Mouse (Mus musculus) frontal cortex, adult 2 months (tissue): ENCODE results near the gene Znrd1as. TPM values are rescaled to one million over a fixed set of nuclear protein-coding genes. Genes with fewer than 3 reads are reported as not detected.
"Not testable (repeated sequence)": the region's sequence is repeated elsewhere in the genome, so short reads cannot be mapped to it uniquely, and the experiment has no call there.

Experiments
- DNase-seq, 2 experiments: peaks; one replicate each; pipeline ENCODE4 v3.0.0; 2022; ENCODE audit warnings: low spot score in 1 of 2; ENCODE audit errors: extremely low spot score in 1 of 2
- polyA plus RNA-seq: library from polyadenylated mRNA; depleted of rRNA; stranded (reverse); fragments of >200 nt; gene quantifications from 2 replicates; pipeline ENCODE4 v1.2.3, GENCODE M21; 2012

Znrd1as gene
- polyA plus RNA-seq, 1 experiment = 6.9 TPM

DNA sequence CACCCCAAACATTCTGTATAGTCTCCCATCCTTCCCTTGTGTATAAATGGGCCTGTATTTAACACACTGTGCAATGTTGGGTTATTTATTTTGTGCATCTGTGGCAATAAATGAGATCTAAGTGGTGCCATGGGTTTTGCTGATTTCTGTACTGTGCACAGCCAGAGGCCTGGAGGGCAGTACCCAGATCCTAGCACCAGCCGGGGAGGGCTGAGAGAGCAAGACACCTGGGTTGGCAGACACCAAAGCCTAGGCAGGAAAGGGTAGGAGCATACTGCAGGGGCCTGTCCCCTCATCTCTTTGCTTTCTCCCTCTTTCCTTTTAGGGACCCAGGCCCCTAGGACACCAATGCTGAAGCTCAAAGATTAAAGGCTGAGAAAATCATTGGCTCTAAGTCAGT lies 10.1 kb upstream of the Znrd1as start:
- no peak for DNase-seq

DNA sequence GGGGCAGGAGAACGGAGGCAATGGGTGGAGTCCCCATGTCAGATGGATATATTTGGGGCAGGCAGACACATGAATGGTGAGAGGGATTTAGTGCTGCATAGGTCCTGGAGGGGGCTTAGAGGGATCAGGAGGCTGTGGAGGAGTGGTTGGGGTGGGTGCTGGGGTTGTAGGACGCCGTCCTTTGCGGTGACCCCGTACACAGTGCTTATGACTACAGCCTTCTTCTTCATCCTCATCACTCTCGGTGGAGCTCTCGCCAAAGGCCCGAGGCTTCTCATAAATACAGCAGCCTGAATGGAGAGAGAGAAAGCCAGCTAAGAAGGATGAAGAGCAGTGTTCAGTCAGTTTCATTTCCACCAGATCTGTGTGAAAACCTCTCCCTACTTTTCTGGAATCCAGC lies 9.1 kb upstream of the Znrd1as start:
- DNase-seq = no peak

DNA sequence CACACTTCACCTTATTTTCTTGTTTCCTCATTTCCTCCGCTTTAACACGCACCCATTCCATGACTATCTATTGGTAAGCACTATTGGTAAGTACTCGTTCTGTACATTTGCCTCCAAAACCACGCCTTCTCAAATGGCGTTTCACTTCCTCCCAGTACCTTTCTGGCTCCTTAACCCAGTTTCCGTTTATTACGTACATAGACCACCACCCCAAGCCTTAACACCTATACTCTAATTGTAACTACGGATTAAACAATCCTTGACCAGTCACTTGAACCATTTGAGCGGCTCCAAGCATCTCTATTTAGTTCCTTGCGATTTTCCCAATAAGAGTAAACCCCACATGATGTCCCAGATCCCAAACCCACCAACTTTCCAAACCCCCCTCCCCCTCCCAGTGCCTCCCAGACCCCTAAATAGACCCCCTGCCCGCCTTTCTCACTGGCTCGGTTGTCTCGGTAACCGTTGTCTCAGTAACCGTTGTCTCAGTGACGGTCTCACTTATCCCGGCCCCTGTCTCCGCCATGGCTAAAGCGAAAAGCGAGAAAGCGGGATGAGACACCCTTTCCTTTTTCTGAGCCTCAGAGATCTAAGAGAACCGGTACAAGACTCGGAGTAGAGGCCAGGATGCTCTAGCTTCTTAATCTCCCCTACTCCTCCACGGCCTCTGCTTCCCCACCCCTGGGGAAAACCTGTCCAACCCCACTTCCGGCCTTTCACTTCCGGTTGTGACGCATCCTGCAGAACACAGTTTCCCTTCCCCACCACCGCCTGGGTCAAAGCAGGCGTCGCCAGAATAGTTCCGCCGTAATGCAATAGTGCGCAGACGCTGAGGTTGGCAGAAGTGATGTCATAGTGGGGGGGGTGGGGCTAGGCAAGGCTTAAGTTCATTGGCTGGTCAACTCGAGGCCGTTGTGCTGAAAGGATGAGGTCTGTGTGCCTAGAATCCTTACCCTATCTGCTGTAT lies 7.1 kb upstream of the Znrd1as start, which contains the start of gene Ppp1r11:
TSS of gene Ppp1r11 (minus strand) at position 761 of the 967 bp plus-strand sequence.
- peak; percentile 95 to 97 for DNase-seq

DNA sequence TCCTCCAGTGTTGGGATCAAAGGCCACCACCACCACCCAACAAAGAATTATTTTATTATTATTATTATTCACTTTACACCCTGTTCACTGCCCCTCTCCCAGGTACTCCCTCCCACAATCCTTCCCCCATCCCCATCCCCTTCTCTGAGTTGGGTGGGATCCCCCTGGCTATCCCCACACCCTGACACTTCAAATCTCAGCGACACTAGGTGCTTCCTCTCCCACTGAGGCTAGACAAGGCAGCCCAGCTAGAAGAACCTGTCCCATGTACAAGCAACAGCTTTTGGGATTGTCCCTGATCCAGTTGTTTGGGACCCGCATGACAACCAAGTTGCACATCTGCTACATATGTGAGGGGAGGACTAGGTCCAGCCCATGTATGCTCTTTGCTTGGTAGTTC lies 5.8 kb upstream of the Znrd1as start:
- DNase-seq = no peak

DNA sequence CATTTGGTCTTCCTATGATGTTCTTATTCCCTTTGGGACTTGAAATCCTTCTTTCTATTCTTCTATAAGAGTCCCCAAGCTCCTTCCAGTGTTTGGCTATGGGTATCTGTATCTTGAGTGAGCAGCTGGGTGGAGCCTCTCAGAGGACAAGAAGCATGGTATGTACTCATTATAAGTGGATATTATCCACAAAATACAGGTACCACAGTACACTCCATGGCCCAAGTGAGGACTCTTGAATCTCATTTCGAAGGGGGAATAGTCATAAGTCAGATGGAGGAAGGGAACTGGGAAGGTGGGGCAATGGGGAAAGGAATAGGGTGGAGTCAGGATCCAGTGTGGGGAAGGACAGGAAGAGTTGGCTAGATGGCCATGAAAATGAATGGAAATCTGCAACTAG lies 5.3 kb upstream of the Znrd1as start:
- no peak for DNase-seq

DNA sequence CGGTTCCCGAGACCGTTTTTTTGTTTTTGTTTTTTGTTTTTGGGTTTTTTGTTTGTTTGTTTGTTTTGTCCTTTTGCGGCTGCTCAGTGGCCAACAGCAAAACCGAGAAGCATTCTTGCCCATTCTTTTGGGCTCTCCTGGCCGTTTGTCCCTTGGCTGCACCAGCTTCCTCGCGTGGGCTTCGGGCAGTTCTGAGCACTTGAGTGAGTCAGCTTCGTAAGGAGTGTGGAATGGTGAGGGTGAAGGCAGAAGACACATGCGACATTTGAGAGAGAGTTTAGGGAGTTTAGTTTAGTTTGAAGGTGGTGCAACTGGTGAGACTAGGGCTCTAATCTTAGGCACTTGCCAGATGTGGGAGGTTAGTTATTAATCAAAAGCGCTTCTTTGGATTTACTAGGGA lies 492 bp downstream of the Znrd1as start:
- no peak for DNase-seq

DNA sequence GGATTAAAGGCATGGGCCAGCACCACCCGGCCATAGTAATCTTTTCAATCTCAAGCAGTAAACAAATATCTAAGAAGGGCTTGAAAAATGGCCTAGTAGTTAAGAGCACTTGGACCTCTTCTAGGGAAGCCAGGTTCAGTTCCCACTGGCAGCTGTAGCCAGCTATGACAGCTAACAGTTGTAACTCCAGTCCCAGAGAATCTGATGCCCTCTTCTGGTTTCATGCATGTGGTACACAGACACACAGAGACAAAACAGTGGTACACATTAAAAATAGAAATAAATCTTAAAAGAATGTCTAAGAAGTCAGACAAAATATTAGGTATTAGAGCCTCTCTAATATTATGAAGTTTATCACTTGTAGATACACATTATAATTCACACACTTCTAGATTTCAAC lies 2.7 kb downstream of the Znrd1as start:
- no peak for DNase-seq

DNA sequence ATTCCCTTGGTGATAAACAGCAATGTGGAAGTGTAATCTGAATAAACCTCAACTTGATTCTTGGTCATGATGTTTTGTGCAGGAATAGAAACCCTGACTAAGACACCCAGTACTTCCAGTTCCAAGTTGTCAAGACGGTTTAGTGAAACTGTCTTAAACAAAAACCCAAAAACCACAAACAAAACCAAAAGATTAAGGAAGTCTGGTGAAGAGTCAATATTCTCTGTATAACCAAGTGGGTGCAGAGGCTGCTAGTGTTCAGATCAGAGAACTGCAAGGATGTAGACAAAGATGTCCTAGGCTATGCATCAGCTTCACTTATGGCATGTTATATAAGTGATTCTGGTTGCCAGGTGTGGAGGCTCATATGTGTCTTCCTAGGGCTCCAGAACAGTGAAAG lies 8.5 kb downstream of the Znrd1as start:
- no peak for DNase-seq

DNA sequence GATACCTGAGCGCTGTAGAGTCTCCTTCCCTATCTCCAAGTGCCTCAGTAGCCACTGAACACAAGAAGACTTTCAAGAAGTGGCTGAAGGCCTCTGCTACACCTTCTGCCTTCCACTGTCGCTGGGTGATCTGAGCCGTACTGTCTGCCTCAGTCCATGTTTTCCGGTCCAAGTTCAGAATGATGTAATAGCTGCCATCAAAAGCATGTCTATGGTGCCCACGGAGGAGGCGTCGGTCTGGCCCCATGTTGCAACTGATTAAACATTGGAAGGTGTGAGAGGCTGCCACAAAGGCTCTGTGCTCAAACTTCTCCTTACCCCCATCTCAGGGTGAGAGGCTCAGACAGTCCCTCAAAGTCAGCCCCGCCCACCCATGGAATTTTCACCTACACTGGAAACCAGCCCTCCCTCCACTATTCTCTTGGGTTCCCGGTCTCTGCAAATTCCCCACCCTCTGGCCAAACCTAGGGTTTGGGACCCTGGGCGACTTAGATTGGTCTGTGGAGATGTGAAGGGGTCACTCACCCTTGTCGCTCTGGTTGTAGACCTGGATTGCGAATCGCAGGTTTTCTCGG lies 12.0 kb downstream of the Znrd1as start:
- DNase-seq = no peak

DNA sequence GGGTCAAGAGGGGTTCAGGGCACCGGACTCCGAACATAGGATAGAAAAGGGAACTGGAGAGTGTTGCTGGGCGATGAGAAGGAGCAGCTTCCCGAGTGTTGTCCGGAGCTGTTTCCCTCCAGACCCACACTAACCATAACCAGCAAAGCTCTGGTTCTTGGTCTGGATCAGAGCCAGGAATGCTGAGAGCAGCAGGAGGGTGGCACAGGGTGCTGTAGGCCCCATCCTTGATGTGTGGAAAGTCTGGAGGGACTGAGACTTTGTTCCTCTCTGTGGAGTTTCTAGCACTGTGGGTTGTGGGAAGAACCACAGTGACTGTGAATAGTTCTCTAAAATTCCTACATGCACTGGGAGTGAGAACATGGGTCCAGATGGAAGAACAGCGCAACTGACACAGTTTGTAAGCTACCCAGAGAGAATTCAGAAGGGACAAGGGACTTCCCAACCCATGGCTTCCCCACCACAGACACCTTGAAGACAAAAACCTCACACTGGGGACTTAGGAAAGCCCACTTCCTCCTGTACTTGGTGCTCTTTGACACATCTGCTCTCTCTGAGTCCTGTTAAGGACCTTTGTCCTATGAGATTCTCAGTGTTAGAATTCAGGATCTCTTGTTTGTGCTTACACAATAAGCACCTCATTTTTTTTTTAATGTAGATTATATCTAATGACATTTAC lies 12.9 kb downstream of the Znrd1as start:
- no peak for DNase-seq

DNA sequence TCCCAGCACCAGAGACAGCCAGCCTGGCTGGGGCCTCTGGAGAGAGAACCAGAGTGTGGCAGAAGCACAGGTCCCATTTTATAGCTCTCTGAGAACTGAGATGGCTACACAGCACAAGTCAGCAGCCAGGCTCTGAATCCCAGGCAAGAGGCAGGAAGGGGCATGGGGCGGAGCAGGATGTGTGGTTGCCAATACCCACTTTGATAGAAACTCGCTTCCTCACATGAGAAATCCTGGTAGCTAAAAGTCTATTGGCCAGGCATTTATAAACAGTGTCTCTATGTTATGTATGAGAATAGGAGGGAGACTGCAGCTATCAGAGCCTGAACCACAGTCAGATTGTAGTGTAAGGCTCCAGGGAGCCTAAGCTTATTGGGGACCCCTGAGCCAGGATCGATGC lies 14.4 kb downstream of the Znrd1as start:
- DNase-seq = no peak

DNA sequence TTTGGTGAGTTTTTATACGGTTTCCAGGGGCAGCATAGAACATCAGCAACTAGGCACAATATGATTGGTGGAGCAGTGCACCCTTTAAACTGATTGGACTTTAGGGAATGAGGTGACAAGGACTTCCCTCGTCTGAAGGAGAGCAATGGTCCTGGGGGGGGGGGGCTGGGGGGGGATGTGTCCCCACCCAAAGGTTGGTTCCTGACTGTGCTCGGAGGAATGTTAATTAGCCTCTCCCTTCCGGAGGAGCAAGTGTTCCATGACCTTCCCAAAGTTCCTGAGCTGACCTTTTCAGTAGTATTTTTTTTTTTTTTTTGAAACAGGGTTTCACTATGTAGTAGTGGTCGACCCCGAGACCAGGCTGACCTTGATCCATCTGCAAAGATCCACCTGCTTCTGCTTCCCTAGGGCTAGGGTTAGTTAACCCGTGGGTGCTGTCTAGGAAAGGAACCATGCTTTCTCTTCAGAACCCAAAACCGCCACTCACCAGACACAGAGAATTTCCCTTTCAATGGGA lies 14.9 kb downstream of the Znrd1as start:
- no peak for DNase-seq

DNA sequence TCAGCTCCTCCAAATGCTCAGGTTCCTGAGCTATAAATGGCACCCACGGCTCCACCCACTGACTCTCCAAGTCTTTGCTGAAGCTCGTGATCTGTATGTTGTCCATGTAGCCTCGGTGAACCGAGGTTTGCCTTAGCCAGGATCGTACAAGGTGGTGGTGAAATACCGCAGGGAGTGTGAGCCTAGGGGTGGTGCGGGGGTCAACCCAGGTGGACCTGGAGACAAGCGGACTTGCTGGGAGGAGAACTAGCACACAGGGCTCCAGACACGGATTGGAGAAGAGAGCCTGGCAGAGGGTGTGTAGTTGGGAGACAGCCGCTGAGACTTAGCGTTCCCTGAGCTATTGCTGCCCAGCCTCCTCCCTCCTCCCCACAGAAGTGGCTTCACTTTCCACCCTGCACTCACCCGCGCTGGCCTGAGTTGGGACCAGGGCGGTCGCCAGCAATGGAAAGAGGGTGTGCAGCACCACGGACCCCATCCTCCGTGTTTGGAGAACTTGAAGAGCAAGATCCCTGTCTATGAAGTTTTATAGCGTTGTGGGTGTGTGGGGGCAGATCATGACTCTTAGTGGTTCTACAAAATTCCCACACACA lies 22.9 kb downstream of the Znrd1as start, which contains the start of gene 2410137M14Rik:
TSS of gene 2410137M14Rik (minus strand) at position 17 of the 593 bp plus-strand sequence.
- peak; percentile 22 to 52 for DNase-seq

DNA sequence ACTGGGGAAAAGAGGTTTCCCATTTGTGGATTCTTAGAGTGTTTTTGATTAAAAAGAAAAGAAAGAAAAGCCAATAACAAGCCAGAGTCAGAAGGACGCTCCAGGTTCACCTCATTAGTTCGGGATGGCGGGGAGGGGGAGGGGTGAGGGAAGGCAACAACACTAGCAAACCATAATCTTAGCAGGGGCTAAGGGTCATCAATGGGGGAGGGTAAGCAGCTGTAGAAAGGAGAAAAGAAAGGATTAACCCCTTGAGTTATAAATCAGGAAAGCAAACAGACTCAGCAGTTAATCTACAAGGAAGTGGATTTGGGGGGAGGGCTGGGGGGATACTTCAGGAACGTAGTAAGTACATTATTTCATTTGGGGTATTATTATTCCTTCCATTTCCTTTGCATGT lies 23.5 kb downstream of the Znrd1as start:
- no peak for DNase-seq

DNA sequence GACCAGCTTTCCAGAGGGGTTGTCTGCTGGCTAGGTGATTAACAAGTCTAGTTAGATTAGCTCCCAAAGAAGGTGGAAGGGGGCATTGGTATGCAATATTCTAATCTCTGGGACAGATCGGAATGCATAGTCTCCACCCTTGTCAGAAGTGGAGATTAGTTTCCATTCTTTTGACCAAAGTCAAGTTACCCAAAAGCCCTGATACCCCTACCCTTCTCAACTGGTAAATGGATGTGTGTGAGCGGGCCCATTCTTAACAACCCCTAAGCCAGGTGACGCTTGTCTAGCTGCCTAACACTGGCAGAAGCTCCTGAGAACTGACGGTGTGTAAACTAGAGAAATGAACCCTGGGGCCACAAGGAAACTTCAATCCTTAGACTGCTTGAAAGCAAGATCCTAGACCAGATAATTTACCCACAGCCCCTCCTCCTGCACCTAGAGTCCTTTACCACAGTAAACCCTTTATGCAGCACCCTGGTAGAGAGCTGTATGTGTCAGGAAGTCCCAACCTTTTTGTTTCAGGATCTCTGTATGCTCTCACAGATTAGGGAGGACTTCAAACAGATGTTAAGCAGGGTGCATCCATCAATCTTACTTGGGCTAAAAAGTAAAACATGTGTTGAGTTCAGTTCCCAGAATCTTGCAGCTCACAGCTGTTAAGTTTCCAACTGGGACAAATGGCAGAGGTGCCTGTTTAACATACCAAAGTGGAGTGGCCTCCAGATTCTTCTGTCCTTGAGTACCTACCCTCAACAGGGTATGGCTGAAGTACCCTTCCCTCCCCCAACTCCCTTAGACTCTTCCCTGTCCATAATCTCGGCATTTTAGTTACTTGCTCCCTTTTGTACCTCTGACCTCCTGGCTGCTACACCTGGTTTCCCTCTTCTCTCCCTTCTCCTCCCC lies 24.1 kb downstream of the Znrd1as start:
- DNase-seq = no peak

DNA sequence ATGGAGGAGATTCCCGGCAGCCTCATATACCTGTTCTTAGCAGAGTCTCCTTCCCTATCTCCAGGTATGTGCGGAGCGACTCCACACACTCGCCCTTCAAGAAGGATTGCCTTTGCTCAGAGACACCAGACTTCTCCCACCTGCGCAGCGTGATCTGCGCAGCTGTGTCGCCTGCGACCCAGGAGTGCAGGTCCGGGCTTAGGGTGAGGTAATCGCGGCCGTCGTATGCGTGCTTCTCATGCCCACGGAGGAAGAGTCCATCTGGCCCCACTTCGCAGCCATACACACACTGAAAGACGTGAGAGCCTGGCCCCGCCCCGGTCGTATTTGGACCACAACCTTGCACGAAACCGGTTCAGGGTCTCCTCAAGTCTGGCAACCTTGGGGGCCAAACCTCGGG lies 30.1 kb downstream of the Znrd1as start:
- DNase-seq = no peak

DNA sequence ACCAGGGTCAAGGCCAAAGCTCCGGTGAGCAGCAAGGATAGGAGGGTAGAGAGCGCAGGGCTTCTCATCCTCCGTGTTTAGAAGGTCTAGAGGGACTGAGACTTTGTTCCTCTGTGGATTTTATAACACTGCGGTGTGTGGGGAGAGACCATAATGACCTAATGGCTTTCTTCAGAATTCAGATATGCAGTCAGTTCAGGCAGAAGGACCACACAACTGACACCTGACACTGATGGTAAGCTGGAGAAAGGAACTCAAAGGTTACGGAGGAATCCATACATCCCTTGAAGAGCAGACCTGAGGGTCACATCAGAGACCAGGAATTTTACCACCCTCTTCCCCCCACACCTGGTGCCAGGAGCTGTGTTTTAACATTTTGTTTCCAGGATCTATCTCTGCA lies 31.0 kb downstream of the Znrd1as start, which contains the start of gene H2-M5:
TSS of gene H2-M5 (minus strand) at position 101 of the 400 bp plus-strand sequence.
- DNase-seq = no peak

DNA sequence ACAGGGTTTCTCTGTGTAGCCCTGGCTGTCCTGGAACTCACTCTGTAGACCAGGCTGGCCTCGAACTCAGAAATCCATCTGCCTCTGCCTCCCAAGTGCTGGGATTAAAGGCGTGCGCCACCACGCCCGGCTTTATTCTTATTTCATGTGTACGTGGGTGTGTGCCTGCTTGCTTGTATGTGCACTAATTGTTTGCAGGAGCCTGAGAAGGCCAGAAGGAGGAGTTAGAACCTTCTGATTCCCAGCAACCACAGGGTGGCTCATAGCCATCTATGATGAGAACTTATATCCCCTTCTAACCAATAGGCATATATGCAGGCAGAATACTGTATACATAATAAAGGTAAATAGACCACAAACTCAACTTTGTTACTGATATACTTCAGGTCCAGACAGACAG lies 32.2 kb downstream of the Znrd1as start:
- not testable (repeated sequence) for DNase-seq

DNA sequence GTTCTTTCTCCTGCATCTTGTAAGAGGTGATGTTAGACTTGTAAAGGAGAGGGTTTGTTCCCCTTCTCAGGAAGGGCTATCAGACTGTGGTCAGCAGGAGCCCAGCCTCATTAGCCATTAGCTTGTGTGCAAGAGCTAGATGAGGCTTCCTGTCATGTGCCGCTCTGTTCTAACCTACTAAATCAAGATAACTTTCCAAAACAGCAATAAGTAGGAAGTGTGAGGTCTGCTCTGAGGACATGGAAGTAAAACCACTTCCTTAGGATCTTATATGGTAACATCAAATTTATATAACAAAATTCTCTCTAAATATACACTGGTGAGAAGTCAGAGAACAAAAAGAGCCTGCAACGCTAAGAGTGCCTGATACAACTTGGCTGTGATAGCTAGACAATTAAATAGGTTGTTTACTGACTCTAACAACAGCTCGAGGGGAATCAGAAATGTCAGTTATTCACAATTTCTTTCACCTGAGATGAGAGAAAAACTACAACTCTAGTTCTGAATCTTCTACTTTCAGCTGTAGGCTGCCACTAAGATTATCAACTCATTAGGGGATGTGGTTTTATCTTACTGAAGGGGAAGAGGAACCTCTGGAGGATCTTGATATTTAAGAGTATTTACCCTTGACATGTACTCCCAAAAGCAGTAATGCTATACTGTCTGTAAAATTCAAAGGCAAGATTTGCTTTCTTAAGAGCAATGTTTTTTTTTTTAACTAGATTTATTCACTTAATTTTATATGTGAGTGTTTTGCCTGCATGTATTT lies 34.1 kb downstream of the Znrd1as start:
- no peak for DNase-seq
